Mouse (Mus musculus) layer of hippocampus, adult 2 months (tissue): Measurements from ENCODE around the gene Sirt6. TPM values are rescaled to one million over a fixed set of nuclear protein-coding genes. Genes with fewer than 3 reads are reported as not detected.

ENCODE experiments used
- DNase-seq, 2 experiments: peaks; one replicate each; pipeline ENCODE4 v3.0.0; 2022; ENCODE audit warnings: low spot score in 2 of 2
- H3K27ac ChIP-seq: fragments of 200-600 bp; 2 replicates; pipeline ENCODE4 v1.8.1; 2022
- H3K4me3 ChIP-seq: fragments of 200-600 bp; 2 replicates; pipeline ENCODE4 v1.8.1; 2022; ENCODE audit warnings: mild to moderate bottlenecking
- CTCF ChIP-seq: fragments of 200-600 bp; conservative IDR thresholded peaks from 2 replicates; pipeline ENCODE4 v1.8.1; 2022; ENCODE audit warnings: antibody characterized with exemption, mild to moderate bottlenecking, moderate library complexity
- total RNA-seq, 2 experiments: library from RNA; stranded (reverse); gene quantifications; 2 replicates each; pipeline ENCODE4 v1.2.3; 2021

Sirt6 gene
- total RNA-seq, 2 experiments from 2014 or later = 29.7 to 31.4 TPM

- Histone ChIP-seq H3K4me3 (peak within 1 kb of the TSS; percentile 88), H3K27ac (peak within 1 kb of the TSS; percentile 85)
- DNase-seq = no peak
- 0 out of 2 replicates have a peak, but pooled peaks have one; percentile 13 for TF ChIP-seq CTCF
These were observed 53.2 kb downstream of the Sirt6 start, which contains the start of gene Tle2 for GRCm38 (mm10) chr10:81574081-81575056. Tle2 (plus strand) TSS chr10:81574561.

- Histone ChIP-seq H3K27ac (no peak overlapping the region), H3K4me3 (no peak overlapping the region)
- DNase-seq = no peak
- TF ChIP-seq CTCF = no peak
These were observed 54.6 kb downstream of the Sirt6 start for GRCm38 (mm10) chr10:81572975-81573374.

- Histone ChIP-seq H3K4me3 (peak overlapping the region; percentile 71; the same call in 1 of the 2 replicates), H3K27ac (no peak overlapping the region)
- no peak for DNase-seq
- no peak for TF ChIP-seq CTCF
These were observed 55.4 kb downstream of the Sirt6 start for GRCm38 (mm10) chr10:81572133-81572671.

Other genes starting within 250 kb of the Sirt6 start
- gene Fzr1, start 249.3 kb downstream of the Sirt6 start, total RNA-seq = 10 to 100 TPM; 70.1 to 72.0 TPM
- gene Dohh, start 243.4 kb downstream of the Sirt6 start, total RNA-seq = 10 to 100 TPM; 75.9 to 79.7 TPM
- gene Gm48551, start 243.3 kb downstream of the Sirt6 start, total RNA-seq = 1 to 10 TPM; 4.4 to 6.1 TPM
- gene Gm48552, start 238.8 kb downstream of the Sirt6 start, total RNA-seq = 1 to 10 TPM; 5.5 to 8.1 TPM
- 1 to 10 TPM; 1.9 to 2.1 TPM for gene Smim24, start 234.7 kb downstream of the Sirt6 start, total RNA-seq
- 10 to 100 TPM; 60.0 to 60.1 TPM for gene Nfic, start 172.2 kb downstream of the Sirt6 start, total RNA-seq
- 100 to 1,000 TPM; 286 to 287 TPM for gene Celf5, start 145.1 kb downstream of the Sirt6 start, total RNA-seq
- 10 to 100 TPM; 83.1 to 93.5 TPM for gene Ncln, start 131.4 kb downstream of the Sirt6 start, total RNA-seq
- under 1 TPM; 0.39 to 0.95 TPM for gene S1pr4, start 127.7 kb downstream of the Sirt6 start, total RNA-seq
- 1 to 10 TPM; 1.9 to 2.5 TPM for gene Gna15, start 103.6 kb downstream of the Sirt6 start, total RNA-seq
- gene Gna11, start 82.6 kb downstream of the Sirt6 start, total RNA-seq = 100 to 1,000 TPM; 118 to 123 TPM
- 100 to 1,000 TPM; 702 to 736 TPM for gene Aes, start 68.3 kb downstream of the Sirt6 start, total RNA-seq
- gene Tle2, start 53.2 kb downstream of the Sirt6 start, total RNA-seq = 10 to 100 TPM; 34.0 to 46.8 TPM
- gene Tle6, start 26.7 kb downstream of the Sirt6 start, total RNA-seq = 1 to 10 TPM; 4.1 to 5.0 TPM
- 1 to 10 TPM; 4.2 to 5.0 TPM for gene BC025920, start 21.5 kb downstream of the Sirt6 start, total RNA-seq
- 10 to 100 TPM; 33.6 to 38.6 TPM for gene Ankrd24, start 743 bp upstream of the Sirt6 start, total RNA-seq
- gene Gm10778, start 21.3 kb upstream of the Sirt6 start, total RNA-seq = 1 to 10 TPM; 3.6 to 5.0 TPM
- gene Zfp433, start 77.0 kb upstream of the Sirt6 start, total RNA-seq = 10 to 100 TPM in 1 of 2 experiments, 1 to 10 TPM in 1; 9.0 to 12.3 TPM
- gene Gm3055, start 143.4 kb upstream of the Sirt6 start, total RNA-seq = 1 to 10 TPM; 8.2 to 8.4 TPM
- 1 to 10 TPM; 2.6 to 3.6 TPM for gene Gm4767, start 184.4 kb upstream of the Sirt6 start, total RNA-seq
- gene Gm32687, start 236.1 kb upstream of the Sirt6 start, total RNA-seq = 1 to 10 TPM; 2.7 to 4.0 TPM